Mouse (Mus musculus): ENCODE measurements around the gene Socs3. TPM values are rescaled to one million over a fixed set of nuclear protein-coding genes. Genes with fewer than 3 reads are reported as not detected.

Gene Socs3
- polyA plus RNA-seq, 1 experiment from 2014 or later, result 13.2 TPM

- 71% methylated on average over 9 of the region's 9 CpGs for WGBS
- no peak for DNase-seq (ENCODE audit: low spot score)
- H3K9me3 ChIP-seq (replicated peaks), result no peaks in the 10 kb centered on the region
Measured at GRCm38 (mm10) chr11:117991502-117992470, 21.9 kb upstream of the Socs3 start.

DNA sequence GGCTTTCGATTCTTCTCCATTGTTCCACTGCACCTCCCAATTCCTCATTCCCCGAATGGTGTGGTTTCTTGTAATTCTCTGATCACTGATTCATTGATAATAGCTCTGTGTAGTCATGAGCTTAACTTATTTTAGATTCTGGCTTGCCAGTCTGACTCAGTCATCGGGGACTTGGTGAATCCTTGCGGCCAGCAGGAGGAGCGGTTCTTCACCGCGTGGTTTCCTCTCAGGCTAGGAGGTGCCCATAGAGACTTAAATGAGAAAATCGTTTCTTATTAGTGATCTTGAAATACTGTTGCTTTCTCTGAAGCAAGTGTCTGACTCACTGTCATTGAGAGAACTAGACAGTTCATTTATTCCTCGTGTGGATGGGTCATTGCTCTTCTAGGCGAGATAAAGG, 20.1 kb upstream of the Socs3 start:
- Histone ChIP-seq H3K9me3 (replicated peaks) (no peaks in the 10 kb centered on the region), H3K27me3 (ENCODE audit: low read depth, poor library complexity, severe bottlenecking) (no peaks in the 10 kb centered on the region), H3K4me3 (no peak overlapping the region), H3K36me3 (0 out of 2 replicates have a peak, but pooled peaks cover 3% of the 10 kb centered on the region), H3K27ac (no peak overlapping the region), H3K4me1 (peaks cover 61% of the 10 kb centered on the region)
- WGBS, result 69% methylated on average over 10 of the region's 10 CpGs
- no peak for DNase-seq (ENCODE audit: low spot score)

More at GRCm38 (mm10) chr11:117991502-117992470, 21.9 kb upstream of the Socs3 start:
- no peaks in the 10 kb centered on the region for H3K27me3 ChIP-seq (ENCODE audit: low read depth, poor library complexity, severe bottlenecking)
- no peak overlapping the region for H3K4me3 ChIP-seq
- 0 out of 2 replicates have a peak, but pooled peaks cover 3% of the 10 kb centered on the region for H3K36me3 ChIP-seq
- H3K4me1 ChIP-seq, result peaks cover 67% of the 10 kb centered on the region
- 0 out of 2 replicates have a peak overlapping the region, but pooled peaks have one; percentile 14 for H3K27ac ChIP-seq

DNA sequence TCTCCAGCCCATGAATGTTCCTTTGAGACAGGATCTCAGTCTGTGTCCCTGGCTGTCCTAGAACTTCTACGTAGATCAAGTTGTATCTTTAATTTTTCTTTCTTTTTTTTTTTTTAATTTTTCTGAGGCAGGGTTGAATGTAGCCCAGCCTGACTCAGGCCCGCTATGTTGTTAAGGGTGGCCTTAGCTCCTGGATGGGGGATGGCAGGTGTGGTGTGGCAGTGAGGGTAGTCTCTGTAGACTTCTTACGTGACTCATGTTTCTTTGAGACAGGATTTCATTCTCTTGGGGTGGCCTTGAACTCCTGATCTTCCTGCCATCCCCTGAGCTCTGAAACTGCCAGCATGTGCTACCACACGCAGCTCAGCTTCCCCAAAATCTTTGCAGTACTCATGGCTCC, 19.4 kb upstream of the Socs3 start:
- H3K36me3 ChIP-seq, result 0 out of 2 replicates have a peak, but pooled peaks cover 3% of the 10 kb centered on the region
- H3K4me3 ChIP-seq, result no peak overlapping the region
- no peak overlapping the region for H3K27ac ChIP-seq
- 93% methylated on average over 4 of the region's 4 CpGs for WGBS
- no peaks in the 10 kb centered on the region for H3K27me3 ChIP-seq (ENCODE audit: low read depth, poor library complexity, severe bottlenecking)
- no peaks in the 10 kb centered on the region for H3K9me3 ChIP-seq (replicated peaks)
- H3K4me1 ChIP-seq, result peaks cover 54% of the 10 kb centered on the region
- DNase-seq (ENCODE audit: low spot score), result no peak

DNA sequence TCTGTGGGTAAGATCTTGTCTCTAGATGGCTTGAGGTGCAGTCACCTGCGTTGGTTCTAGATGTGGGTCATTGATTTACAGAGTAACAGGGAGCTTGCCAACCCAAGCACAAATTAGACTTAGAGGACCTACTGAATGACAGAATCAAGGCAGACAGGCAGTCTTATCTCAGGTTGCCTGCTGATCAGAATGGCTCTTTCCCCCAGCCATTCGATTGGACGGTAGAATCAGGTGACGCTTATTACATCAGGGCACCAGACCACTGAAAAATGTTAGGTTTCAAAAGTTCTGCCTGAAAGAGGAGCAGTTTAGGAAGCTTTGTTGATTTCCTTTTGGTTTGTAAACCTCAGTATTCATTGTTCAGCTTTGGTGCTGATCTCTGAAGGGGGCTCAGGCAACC, 18.1 kb upstream of the Socs3 start:
- 65% methylated on average over 4 of the region's 4 CpGs for WGBS
- DNase-seq (ENCODE audit: low spot score), result no peak

GRCm38 (mm10) chr11:117987032-117987451, 17.2 kb upstream of the Socs3 start:
- peak overlapping the region; percentile 91 for H3K27ac ChIP-seq
- H3K4me3 ChIP-seq, result peak overlapping the region; percentile 100
- no peak for DNase-seq (ENCODE audit: low spot score)
- under 1% methylated on average over 32 of the region's 32 CpGs for WGBS
- no peaks in the 10 kb centered on the region for H3K27me3 ChIP-seq (ENCODE audit: low read depth, poor library complexity, severe bottlenecking)
- H3K36me3 ChIP-seq, result no peaks in the 10 kb centered on the region
- H3K4me1 ChIP-seq, result peaks cover 33% of the 10 kb centered on the region
- H3K9me3 ChIP-seq (replicated peaks), result no peaks in the 10 kb centered on the region

More for the DNA sequence above, 18.1 kb upstream of the Socs3 start:
- H3K27me3 ChIP-seq (ENCODE audit: low read depth, poor library complexity, severe bottlenecking), result no peaks in the 10 kb centered on the region
- H3K27ac ChIP-seq, result no peak overlapping the region
- H3K36me3 ChIP-seq, result 0 out of 2 replicates have a peak, but pooled peaks cover 3% of the 10 kb centered on the region
- H3K4me1 ChIP-seq, result peaks cover 41% of the 10 kb centered on the region
- H3K4me3 ChIP-seq, result peak overlapping the region; percentile 100
- H3K9me3 ChIP-seq (replicated peaks), result no peaks in the 10 kb centered on the region

DNA sequence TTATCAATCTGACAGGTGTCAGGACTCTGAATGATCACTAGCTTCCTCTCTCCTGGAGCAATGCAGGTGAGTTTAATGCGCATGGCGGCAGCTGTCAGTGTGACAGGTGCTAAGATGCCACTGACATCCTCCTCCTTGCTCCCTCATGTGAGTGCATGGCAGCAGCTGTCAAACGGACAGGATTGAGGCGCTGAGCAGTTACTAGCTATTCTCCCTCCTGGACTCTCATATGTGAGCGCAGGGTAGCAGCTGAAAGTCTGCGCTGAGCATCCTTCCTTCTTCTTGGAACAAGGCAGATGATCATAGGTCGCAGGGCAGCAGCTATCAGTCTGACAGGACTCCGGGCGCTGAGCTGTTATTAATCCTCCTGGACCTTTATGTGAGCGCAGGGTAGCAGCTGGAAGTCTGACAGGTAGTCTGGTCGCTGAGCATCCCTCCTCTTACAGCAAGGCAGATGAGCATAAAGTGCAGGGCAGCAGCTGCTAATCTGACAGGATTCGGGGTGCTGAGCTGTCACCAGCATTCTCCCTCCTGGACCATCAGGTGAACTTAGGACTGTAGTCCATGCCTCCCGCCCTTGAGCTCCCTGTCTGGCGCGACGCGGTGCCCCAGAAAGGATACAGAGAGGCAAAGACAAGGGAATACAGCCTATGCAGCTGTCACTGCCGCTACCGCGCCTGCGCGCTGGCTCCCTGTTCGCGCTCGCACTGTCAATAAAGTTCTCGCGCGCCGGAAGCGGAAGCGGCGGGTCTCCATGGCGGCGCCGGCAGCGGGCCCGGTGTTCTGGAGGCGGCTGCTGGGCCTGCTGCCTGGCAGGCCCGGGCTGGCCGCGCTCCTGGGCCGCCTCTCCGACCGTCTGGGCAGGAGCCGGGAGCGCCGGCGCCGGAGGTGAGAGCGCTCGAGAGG, 16.5 kb upstream of the Socs3 start, which contains the start of gene Pgs1:
TSS of gene Pgs1 (plus strand) at position 167 of the 906 bp plus-strand sequence.
- peaks cover 28% of the 10 kb centered on the region for H3K4me1 ChIP-seq
- H3K27me3 ChIP-seq (ENCODE audit: low read depth, poor library complexity, severe bottlenecking), result no peaks in the 10 kb centered on the region
- H3K4me3 ChIP-seq, result peak within 1 kb of the TSS; percentile 100
- 7% methylated on average over 51 of the region's 51 CpGs for WGBS
- no peaks in the 10 kb centered on the region for H3K9me3 ChIP-seq (replicated peaks)
- peak within 1 kb of the TSS; percentile 91 for H3K27ac ChIP-seq
- no peaks in the 10 kb centered on the region for H3K36me3 ChIP-seq
- peak; percentile 98 for DNase-seq (ENCODE audit: low spot score)

DNA sequence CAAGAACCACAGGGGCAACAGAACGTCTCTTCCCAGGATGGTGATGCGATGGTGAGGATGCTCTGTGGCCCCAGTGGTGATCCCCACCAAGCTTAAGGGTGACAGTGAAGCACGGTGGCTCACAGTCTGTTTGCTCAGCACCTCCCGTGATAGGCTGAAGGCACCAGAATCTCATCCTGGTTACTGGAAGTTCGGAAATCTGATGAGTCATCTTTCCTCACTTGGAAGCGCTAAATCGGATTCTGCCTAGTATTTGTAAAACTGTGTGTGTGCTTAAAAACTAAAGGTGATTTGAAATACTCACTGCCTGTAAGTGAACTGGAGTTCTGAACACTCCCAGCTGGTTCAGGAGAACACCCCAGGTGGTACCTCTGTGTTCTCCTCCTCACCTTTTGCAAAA, 13.9 kb upstream of the Socs3 start:
- Histone ChIP-seq H3K4me3 (no peak overlapping the region), H3K36me3 (no peaks in the 10 kb centered on the region), H3K27me3 (ENCODE audit: low read depth, poor library complexity, severe bottlenecking) (no peaks in the 10 kb centered on the region), H3K27ac (no peak overlapping the region), H3K9me3 (replicated peaks) (no peaks in the 10 kb centered on the region), H3K4me1 (peaks cover 25% of the 10 kb centered on the region)
- no peak for DNase-seq (ENCODE audit: low spot score)
- 72% methylated on average over 7 of the region's 7 CpGs for WGBS

DNA sequence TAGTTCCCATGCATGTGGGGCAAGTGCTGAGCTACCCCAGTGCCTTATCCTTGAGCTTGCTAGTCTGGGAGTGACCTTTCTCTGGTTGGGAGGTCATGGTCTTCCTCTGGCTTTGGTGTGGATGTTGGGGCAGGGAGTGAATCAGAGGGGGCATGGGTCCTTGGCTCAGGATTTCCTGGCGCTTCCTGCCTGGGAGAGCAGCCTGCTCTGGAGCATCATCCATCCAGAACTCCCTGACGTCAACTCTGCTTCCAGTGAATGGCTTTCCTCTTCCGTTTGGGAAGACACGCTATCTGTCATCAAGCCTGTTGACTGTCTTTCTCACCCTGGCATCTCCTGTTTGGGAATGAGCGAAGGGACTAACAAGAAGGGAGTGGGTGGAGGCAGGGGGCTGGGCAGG, 12.6 kb upstream of the Socs3 start:
- WGBS, result 67% methylated on average over 5 of the region's 5 CpGs
- no peak for DNase-seq (ENCODE audit: low spot score)
- H3K4me3 ChIP-seq, result no peak overlapping the region
- H3K4me1 ChIP-seq, result peaks cover 13% of the 10 kb centered on the region
- H3K27ac ChIP-seq, result no peak overlapping the region
- no peaks in the 10 kb centered on the region for H3K27me3 ChIP-seq (ENCODE audit: low read depth, poor library complexity, severe bottlenecking)
- H3K36me3 ChIP-seq, result no peaks in the 10 kb centered on the region
- H3K9me3 ChIP-seq (replicated peaks), result no peaks in the 10 kb centered on the region

- H3K27me3 ChIP-seq (ENCODE audit: low read depth, poor library complexity, severe bottlenecking), result peaks cover 18% of the 10 kb centered on the region
- no peak overlapping the region for H3K27ac ChIP-seq
- H3K4me3 ChIP-seq, result no peak overlapping the region
- no peaks in the 10 kb centered on the region for H3K9me3 ChIP-seq (replicated peaks)
- H3K36me3 ChIP-seq, result no peaks in the 10 kb centered on the region
- 77% methylated on average over 7 of the region's 7 CpGs for WGBS
- peaks cover 22% of the 10 kb centered on the region for H3K4me1 ChIP-seq
- no peak for DNase-seq (ENCODE audit: low spot score)
Measured at GRCm38 (mm10) chr11:117979388-117979787, 9.5 kb upstream of the Socs3 start.

DNA sequence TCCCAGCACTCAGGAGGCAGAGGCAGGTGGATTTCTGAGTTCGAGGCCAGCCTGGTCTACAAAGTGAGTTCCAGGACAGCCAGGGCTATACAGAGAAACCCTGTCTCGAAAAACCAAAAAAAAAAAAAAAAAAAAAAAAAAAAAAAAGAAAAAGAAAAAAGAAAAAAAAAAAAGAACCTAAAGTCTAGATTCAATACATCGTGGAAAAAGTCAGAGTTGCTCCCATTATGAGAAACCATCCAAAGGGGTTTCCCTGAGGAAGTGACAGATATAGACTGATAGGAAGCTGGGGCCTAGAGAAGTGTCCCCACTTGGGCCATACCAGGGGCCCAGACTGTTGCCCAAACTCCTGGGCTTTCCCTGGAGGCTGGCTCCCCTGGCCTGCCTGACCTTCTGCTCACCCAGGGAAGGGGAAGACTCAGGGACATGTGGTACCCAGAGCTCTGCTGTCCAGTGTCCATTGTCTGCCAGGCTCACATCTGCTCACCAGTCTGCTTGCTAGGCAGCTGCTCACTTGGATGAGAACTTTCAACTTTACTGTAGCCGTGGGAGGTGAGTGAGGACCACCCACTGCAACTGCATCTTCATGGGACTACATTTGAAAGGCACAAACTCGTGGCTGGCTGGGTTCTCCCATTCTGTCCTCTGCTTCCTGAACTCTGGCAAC, 8.0 kb upstream of the Socs3 start:
- H3K27ac ChIP-seq, result no peak overlapping the region
- H3K9me3 ChIP-seq (replicated peaks), result no peaks in the 10 kb centered on the region
- WGBS, result 63% methylated on average over 5 of the region's 5 CpGs
- no peak overlapping the region for H3K4me3 ChIP-seq
- no peak for DNase-seq (ENCODE audit: low spot score)
- H3K4me1 ChIP-seq, result peaks cover 30% of the 10 kb centered on the region
- H3K36me3 ChIP-seq, result no peaks in the 10 kb centered on the region
- H3K27me3 ChIP-seq (ENCODE audit: low read depth, poor library complexity, severe bottlenecking), result peaks cover 33% of the 10 kb centered on the region

DNA sequence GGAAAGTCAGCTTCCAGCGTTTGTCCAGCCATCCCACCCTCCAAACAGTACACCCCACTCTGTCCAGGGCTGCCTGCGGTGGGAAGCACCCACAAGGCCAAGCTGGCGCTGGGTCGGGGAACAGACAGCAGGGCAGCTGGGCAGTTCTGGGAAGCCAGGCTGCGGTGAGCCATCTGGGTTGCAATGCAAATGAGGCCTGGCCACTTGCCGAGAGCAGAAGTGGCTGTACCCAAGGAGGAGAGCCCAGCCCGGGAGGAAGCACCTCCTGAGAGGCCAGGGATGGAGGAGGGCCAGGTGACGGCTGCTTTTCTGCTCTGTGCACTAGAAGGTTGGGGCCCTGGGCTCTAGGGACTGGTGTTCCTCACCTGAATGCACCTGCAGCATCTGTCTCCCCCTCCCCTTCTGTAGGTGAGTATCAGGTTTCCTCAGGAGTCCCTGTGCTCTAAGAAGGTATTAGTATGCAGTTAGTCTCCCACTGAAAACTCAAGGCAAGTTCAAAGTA, 6.3 kb upstream of the Socs3 start:
- peak overlapping the region; percentile 81 for H3K27ac ChIP-seq
- peaks cover 33% of the 10 kb centered on the region for H3K4me1 ChIP-seq
- no peaks in the 10 kb centered on the region for H3K9me3 ChIP-seq (replicated peaks)
- 6% methylated on average over 8 of the region's 8 CpGs for WGBS
- no peak for DNase-seq (ENCODE audit: low spot score)
- H3K27me3 ChIP-seq (ENCODE audit: low read depth, poor library complexity, severe bottlenecking), result peaks cover 44% of the 10 kb centered on the region
- no peaks in the 10 kb centered on the region for H3K36me3 ChIP-seq
- no peak overlapping the region for H3K4me3 ChIP-seq
